Mouse (Mus musculus): Measurements from ENCODE around the gene Lrp5. TPM values are rescaled to one million over a fixed set of nuclear protein-coding genes. Genes with fewer than 3 reads are reported as not detected.

The Lrp5 gene
- total RNA-seq, 1 experiment from 2014 or later: 0.93 TPM

DNA sequence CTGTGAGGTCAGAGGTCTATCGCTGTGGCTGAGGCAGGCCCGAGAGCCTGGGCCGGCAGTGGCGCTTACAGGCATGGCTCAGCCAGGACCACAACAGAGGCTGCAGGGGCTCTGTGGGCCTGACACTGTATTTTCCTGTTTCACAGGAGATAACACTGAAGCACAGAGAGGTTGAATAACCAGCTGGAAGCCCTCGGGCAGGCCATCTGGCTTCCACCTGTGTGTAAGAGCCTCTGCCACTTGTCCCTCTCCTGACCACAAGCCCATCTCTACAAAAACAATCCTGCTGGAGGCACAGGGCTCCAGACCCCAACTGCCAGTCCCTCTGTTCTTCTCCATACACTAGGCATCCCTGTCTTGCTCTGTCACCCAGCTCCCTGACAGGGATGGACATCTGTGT lies 55.9 kb downstream of the Lrp5 start:
- no peak for ATAC-seq (ENCODE audit: extremely low read depth, insufficient number of reproducible peaks, low FRiP score, poor library complexity, severe bottlenecking)

DNA sequence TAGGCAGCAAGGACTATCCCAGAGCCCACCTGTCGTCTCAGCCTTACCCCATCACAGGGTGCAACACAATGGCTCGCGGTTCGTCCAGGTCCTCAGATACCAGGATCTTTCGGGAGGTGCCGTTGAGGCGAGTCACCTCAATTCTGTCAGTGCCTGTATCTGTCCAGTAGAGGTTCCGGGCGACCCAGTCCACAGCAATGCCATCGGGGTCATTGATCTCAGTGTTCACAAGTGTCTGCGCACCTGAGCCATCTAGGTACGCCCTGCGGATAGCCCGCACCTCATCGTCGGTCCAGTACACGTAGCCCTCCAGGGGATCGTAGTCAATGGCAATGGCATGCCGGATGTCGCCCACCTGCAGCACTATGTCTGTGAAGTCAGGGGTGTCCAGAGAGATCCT lies 56.3 kb downstream of the Lrp5 start:
- no peak for ATAC-seq (ENCODE audit: extremely low read depth, insufficient number of reproducible peaks, low FRiP score, poor library complexity, severe bottlenecking)

DNA sequence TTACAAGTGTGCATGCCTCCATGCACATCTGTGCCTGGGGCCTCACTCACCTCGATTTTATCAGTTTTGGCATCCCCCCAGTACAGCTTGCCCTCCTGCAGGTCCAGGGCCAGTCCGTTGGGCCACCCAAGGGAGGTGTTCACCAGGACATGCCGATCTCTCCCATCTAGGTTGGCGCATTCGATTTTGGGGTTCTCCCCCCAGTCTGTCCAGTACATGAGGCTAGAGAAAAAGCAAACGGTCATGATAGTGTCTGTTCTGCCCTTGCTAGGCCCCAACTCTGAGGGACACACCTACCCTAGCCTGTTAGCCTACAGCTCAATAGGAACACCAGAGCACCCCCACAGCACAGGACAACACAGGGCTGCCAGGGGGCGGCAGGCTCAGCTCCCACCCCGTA lies 58.1 kb downstream of the Lrp5 start:
- ATAC-seq (ENCODE audit: extremely low read depth, insufficient number of reproducible peaks, low FRiP score, poor library complexity, severe bottlenecking): no peak

DNA sequence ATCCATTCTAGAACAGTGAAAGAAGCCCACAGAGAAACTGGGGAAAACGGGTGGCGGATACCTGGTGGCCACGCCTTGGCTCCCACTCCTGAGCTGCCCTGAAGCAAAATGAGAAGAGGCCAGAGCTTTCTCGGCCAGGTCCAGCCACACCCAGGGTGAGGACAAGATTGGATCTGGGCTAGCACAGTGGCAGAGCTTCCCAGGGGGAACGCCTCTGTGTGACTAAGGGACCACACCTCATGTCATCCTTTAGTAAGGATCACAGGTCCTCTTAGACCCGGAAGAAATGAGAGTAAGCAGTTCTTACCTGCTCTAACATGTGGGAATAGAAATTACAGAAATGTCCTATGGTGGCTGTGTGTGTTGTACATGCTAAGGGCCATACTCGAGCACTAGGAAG lies 61.3 kb downstream of the Lrp5 start:
- no peak for ATAC-seq (ENCODE audit: extremely low read depth, insufficient number of reproducible peaks, low FRiP score, poor library complexity, severe bottlenecking)

DNA sequence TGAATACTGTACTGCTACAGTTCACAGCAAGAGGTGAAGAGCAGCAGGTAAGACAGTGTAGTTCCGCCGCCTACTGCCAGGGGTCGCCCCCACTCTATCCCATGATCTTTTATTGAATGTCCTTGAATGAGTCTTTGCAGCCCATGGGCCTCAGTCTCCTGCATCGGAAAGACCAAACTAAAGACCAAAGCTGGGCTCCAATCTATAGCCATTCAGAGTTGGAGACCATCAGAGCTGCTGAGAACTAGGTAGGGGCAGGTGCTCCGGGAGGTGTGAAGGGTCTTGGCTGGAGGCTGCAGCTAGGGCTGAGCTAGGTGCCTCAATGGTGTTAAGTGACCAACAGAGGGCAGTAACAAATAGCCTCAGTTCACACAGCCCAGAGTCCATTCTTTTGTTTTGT lies 62.5 kb downstream of the Lrp5 start:
- no peak for ATAC-seq (ENCODE audit: extremely low read depth, insufficient number of reproducible peaks, low FRiP score, poor library complexity, severe bottlenecking)

DNA sequence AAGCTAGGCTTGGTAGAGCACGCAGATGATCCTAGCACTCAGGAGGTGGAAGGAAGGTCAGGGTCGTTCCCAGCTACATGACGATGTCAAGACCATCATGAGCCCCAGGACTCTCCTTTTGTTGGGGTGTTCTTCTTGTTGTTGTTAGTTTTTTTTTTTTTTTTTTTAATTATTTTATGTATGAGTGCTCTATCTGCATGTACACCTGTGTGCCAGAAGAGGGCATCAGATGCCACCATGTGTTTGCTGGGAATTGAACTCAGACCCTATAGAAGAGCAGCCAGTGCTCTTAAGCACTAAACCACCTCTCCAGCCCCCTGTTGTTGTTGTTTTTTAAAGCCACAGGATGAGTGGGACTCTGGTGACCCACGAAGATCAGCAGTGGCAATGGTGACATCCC lies 63.1 kb downstream of the Lrp5 start:
- no peak for ATAC-seq (ENCODE audit: extremely low read depth, insufficient number of reproducible peaks, low FRiP score, poor library complexity, severe bottlenecking)

DNA sequence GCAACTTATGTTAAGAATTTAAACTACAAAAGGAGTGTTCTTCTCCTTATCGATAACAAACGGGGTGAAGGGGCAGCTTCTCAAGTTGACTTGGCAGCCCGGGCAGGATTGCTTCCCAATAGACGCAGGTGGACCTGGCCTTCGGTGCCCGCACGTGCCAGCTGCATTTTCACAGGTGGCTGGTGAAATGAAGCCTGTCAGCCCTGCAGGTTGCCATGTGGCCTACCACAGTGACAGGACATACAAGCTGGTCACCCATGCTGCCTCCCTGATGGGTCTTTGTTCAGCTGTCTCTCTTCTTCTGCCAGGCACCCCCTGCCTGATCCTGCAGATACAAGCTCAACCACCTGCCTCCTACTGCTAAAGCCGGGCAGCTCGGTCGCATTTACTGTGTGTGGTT lies 65.5 kb downstream of the Lrp5 start:
- ATAC-seq (ENCODE audit: extremely low read depth, insufficient number of reproducible peaks, low FRiP score, poor library complexity, severe bottlenecking): no peak

DNA sequence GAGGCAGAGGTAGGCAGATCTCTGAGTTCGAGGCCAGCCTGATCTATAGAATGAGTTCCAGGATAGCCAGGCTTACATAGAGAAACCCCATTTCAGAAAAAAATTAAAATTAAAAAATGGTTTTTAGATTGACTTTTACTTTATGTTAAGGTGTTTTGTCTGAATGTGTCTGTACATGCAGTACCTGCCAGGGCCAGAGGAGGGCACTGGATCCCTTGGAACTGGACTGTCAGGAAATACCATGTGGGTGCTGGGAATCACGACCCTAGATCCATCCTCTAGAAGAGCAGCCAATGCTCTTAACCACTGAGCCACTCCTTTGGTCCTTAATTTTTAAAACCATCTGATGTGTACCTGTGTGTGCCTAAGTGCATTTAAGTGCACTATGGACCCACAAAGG lies 67.0 kb downstream of the Lrp5 start:
- no peak for ATAC-seq (ENCODE audit: extremely low read depth, insufficient number of reproducible peaks, low FRiP score, poor library complexity, severe bottlenecking)

DNA sequence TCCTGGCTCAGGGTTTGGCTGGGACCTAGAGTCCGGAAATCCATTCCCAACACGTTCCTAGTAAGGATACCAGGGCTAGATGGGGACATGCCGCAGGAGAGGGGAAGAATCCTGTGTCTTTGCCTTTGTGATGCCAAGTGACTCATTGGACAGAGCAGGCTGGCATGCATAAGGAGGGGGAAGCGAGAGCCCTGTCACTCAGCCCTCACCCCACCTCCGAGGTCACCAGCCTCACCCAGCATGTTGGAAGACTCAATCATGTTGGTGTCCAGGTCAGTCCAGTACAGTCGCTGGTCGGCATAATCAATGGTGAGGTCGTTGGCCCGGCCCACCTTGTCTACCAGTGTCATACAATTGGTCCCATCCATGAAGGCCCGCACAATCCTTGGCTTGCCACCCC lies 72.4 kb downstream of the Lrp5 start:
- ATAC-seq (ENCODE audit: extremely low read depth, insufficient number of reproducible peaks, low FRiP score, poor library complexity, severe bottlenecking): no peak

DNA sequence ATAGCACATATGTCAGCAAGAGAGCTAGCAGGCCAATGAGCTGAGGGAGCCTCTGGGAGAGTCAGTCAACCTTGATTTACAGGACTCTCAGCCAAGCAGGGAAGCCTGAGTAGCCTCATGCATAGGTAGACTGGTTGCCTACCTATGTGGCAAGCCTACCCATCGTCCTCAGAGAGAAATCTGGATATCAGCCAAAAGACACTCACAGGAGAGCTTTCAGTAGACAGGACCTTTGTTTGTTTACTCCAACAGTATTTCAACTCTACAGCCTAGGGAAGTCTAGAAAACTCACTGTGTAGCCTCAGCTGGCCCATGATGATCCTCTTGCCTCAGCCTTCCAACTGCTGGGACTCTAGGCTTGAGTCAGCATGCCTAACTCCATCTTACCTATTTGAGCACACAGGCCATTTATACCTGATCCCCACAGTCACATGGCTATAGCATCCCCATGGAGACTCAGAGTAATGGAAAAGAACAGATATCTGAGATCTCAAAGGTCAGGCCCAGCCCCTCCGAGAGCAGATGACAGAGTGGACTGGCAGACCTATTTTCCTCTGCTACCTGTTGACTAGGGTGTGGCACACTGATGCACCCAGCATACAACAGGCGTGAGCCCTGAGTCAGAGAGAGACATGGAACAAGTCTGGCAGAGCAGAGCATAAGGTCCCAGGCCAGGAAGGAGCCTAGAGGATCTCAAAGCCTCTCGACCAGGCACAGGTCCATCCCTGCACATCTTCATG lies 73.7 kb downstream of the Lrp5 start:
- ATAC-seq (ENCODE audit: extremely low read depth, insufficient number of reproducible peaks, low FRiP score, poor library complexity, severe bottlenecking): no peak

DNA sequence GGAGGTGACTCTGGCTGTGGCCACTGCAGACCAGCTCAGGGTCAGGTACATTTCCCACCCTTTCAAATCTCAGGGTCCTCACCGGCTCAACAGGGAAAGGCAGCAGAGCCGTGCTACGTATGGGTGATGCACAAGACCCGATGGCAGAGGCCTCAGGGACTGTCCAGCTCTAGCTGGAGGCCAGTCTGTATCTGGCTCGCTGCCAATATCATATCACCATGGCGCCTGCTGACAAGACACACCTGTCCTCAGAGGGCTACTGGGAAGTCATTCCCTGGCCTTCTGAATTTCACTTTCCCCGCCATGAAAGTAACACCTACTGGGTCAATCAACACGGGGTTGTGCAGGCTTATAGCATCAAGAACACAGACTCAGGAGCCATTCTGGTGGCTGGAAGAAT lies 74.6 kb downstream of the Lrp5 start:
- no peak for ATAC-seq (ENCODE audit: extremely low read depth, insufficient number of reproducible peaks, low FRiP score, poor library complexity, severe bottlenecking)

DNA sequence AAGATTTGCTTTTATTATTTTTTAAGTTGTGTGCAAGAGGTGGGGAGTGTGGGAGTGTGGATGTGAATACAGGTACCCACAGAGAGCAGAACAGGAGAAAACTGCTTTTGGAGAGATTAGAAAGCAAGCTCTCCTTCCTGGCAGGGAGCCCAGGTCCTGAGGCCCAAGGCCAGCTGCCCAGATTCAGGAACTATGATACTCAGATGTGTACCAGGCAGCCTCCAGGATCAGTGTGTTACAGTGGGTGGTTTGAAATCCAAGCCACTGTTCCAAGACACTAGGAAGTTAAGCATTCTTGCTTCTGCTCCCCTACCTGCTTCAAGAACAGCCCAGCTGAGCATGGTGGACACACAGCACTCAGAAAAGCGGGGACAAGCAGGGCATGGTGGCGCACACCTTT lies 75.5 kb downstream of the Lrp5 start:
- no peak for ATAC-seq (ENCODE audit: extremely low read depth, insufficient number of reproducible peaks, low FRiP score, poor library complexity, severe bottlenecking)

DNA sequence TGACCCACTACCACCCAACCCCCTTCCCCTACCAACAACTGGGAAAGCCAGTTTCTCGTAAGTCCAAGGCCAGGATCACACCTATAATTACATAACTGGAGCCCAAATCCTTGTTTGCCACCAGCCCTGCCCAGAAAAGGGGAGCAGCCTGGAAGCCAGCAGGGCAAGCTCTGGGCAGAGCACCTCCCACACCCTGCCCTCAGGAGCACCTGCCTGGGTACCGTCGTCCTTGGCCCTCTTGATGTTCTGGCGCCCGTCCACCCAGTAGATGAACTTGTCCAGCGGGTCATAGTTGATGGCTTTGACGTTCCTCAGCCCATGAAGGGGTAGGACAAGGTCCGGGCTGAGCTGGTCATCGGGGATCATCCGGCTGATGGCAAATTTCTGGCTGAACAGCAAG lies 76.5 kb downstream of the Lrp5 start:
- ATAC-seq (ENCODE audit: extremely low read depth, insufficient number of reproducible peaks, low FRiP score, poor library complexity, severe bottlenecking): no peak

DNA sequence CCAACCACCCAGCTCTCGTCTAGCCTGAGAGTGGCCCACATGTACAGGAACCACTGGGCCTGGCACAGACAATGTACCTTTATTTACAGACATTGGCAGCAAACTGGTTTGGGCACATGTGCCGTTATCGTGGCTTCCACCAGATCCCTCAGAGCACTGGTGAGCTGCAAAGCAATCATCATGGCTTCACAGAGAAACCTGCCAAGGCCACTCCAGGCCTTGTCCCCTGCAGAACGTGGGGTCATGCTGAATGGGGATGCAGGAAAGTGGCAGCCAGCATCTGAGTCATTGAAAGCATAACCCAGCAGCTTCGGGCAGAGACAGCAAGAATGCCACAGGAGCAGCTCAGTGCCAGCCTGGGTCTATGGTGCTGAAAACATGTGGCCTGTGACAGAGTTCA lies 92.0 kb downstream of the Lrp5 start:
- no peak for ATAC-seq (ENCODE audit: extremely low read depth, insufficient number of reproducible peaks, low FRiP score, poor library complexity, severe bottlenecking)

DNA sequence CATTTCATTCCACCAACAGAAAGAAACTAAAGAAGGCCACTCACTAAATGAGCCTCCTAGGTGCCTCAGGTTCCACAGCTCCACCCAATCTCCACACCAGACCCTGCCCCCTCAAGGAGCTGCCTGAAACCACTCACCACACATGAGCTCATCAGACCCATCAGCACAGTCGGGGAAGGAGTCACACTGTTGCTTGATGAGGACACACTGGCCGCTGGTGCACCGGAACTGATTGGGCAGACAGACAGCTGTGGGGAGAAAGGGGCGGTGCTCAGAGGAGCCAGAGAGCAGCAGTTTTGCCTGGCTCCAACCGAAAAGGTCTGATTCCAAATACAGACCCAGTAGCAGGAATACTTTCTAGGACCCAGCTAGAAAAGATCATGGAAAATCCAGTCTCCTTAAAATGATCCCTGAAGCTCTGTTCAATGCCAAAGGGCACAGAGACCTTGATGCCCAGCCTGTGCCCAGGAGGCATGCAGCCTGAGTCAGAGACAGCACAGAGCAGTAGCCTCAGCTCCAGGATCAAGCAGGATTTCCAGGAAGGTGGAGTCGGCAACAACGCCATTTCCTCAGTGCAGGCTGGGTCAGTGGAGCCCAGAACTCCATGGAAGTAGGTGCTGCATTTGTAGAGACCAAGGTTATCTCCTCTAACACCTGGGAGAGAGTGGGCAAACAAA lies 92.8 kb downstream of the Lrp5 start:
- ATAC-seq (ENCODE audit: extremely low read depth, insufficient number of reproducible peaks, low FRiP score, poor library complexity, severe bottlenecking): no peak

DNA sequence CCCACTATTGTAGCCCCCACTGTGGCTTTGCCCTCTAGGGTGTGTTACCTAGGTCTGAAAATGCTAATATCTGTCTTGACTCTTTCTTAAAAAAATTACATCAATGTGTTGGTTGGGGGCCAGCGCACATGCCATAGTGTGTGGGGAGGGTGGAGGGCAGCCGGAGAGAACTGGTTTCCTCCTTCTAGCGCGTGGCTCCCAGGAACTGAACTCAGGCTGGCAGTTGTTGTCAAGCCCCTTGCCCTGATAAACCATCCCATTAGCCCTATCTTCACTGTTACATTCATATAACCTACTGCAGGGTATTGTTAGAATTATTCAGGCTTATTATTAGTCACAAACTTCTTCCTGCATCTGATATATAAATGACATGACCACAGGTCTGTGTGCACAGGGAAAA lies 96.4 kb downstream of the Lrp5 start:
- ATAC-seq (ENCODE audit: extremely low read depth, insufficient number of reproducible peaks, low FRiP score, poor library complexity, severe bottlenecking): no peak

DNA sequence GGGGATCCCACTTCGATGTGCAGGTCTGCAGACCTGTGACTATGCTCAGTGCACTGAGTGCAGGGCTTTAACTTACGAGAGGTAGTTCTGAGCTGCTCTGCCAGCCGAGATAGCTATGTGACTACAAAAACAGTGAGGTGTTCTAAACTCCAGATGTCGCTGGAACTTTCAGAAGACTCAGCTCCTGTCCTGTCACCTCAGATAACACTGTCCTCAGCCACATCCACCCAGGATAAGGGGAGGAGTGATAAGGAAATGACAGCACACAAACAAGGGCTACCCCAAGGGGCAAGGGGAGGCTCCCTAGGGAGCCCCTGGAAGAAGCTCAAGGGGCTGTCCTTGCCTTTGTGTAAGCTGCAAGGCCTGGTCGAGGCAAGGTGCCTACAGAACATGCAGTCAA lies 96.8 kb downstream of the Lrp5 start:
- ATAC-seq (ENCODE audit: extremely low read depth, insufficient number of reproducible peaks, low FRiP score, poor library complexity, severe bottlenecking): no peak

DNA sequence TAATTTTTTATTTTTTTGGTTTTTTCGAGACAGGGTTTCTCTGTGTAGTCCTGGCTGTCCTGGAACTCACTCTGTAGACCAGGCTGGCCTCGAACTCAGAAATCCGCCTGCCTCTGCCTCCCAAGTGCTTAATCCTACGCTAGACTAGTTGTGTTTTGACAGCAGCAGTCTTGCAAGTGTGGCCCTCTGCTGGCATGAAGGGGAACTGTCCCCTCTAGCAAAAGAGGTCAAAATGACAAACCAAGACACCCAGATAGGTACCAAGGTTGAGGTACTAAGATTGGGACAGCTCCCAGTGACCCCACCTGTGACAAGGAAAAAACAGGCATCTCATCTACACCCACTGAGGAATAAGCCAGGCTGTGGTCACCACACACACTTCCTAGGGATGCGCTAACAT lies 98.6 kb downstream of the Lrp5 start:
- peak; percentile 32; the same call in 1 of the 2 replicates for ATAC-seq (ENCODE audit: extremely low read depth, insufficient number of reproducible peaks, low FRiP score, poor library complexity, severe bottlenecking)

DNA sequence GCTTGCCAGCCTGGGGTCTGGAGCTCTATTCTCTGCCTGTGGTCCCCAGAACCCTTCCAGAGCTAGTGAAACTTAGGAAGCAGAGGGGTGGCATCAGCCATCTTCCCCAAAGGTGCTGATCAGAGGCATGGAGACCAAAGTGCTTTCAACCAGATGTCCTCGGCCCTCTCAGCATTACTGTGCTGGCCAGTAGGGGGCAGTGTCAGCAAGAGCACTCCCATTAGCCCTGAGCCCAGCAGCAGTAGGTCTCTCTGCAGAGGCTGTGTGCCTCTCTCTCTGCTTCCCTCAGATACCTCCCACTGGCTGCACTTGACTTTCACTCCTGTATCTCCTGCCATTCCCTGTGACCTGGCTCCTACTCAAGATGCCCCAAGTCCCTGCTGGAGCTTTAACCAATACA lies 99.8 kb downstream of the Lrp5 start:
- peak; percentile 57; the same call in 1 of the 2 replicates for ATAC-seq (ENCODE audit: extremely low read depth, insufficient number of reproducible peaks, low FRiP score, poor library complexity, severe bottlenecking)

DNA sequence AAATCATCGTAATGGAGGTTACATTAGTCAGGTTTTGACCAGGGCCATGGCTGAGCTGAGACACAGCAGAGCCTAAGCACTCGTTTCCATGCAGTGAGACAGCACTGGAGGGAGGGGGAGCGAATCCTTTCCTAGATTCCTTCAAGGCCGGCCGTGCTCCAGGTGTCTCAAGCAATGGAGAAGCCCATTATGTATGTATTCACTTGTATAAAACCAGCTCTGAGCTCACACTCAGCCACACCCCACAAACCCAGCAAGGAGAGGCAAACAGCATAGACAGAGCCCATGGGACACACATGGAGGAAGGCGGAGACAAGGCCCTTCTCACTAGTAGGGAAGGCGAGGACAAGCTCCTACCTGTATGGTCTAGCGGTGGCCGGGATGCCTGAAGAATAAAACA lies 100.3 kb downstream of the Lrp5 start:
- no peak for ATAC-seq (ENCODE audit: extremely low read depth, insufficient number of reproducible peaks, low FRiP score, poor library complexity, severe bottlenecking)

DNA sequence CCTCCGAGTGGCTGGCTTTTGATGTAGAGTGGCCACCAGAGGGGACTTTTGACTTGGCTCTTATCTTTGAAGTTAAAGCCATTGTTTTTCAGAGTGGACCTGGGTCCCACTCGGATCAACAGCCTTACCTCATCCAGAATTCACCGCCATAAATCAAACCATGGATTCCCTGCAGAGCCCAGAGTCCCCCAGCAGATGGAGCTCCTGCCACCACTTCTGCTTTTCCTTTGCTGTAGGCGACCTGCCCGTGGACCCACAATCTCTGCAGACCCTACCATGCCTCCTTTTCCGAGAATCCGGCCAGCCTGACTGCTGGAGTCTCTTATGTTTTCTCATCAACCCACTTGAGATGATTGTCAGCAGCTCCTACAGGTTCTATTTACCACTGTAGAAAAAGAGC lies 105.0 kb downstream of the Lrp5 start:
- ATAC-seq (ENCODE audit: extremely low read depth, insufficient number of reproducible peaks, low FRiP score, poor library complexity, severe bottlenecking): peak; percentile 70; the same call in 1 of the 2 replicates

Data from neutrophil, adult 5-6 weeks (primary cell).